Mouse (Mus musculus) left cerebral cortex, adult 18-20 months (tissue): ENCODE measurements around the gene Pdilt. TPM values are rescaled to one million over a fixed set of nuclear protein-coding genes. Genes with fewer than 3 reads are reported as not detected.

Experiments used
- DNase-seq, 2 experiments: peaks; one replicate each; pipeline ENCODE4 v3.0.0; 2021 to 2022; ENCODE audit warnings: low spot score in 2 of 2, mixed read lengths in 1 of 2
- total RNA-seq, 2 experiments: library from RNA; stranded (reverse); gene quantifications; 2 replicates each; pipeline ENCODE4 v1.2.3; 2021

Pdilt gene
- total RNA-seq, 2 experiments from 2014 or later = not detected

- DNase-seq = peak; percentile 45 to 72
These were observed 10.2 kb downstream of the Pdilt start for GRCm38 (mm10) chr7:119513056-119513455.

GRCm38 (mm10) chr7:119511143-119511542 lies 12.1 kb downstream of the Pdilt start:
- DNase-seq = no peak

- no peak for DNase-seq
These were observed 33.1 kb downstream of the Pdilt start for GRCm38 (mm10) chr7:119490041-119490780.

- peak; percentile 4 to 28 for DNase-seq
These were observed 36.6 kb downstream of the Pdilt start for GRCm38 (mm10) chr7:119486683-119487082.

GRCm38 (mm10) chr7:119484154-119484553 lies 39.1 kb downstream of the Pdilt start:
- DNase-seq = no peak

- DNase-seq = no peak
These were observed 44.0 kb downstream of the Pdilt start, which contains the start of gene Umod for GRCm38 (mm10) chr7:119479256-119479655. Gene Umod, minus strand, starts transcription at chr7:119479282.

- no peak for DNase-seq
These were observed 46.5 kb downstream of the Pdilt start for GRCm38 (mm10) chr7:119476500-119477389.

GRCm38 (mm10) chr7:119459185-119459584 lies 64.1 kb downstream of the Pdilt start, which contains the start of gene Gp2:
Gene Gp2, minus strand, starts transcription at chr7:119459285.
- no peak for DNase-seq

GRCm38 (mm10) chr7:119454192-119454591 lies 69.1 kb downstream of the Pdilt start:
- no peak for DNase-seq

GRCm38 (mm10) chr7:119443849-119444248 lies 79.4 kb downstream of the Pdilt start:
- DNase-seq = peak; percentile 15 to 22

GRCm38 (mm10) chr7:119441938-119442337 lies 81.4 kb downstream of the Pdilt start:
- DNase-seq = no peak

Other genes starting within 250 kb of the Pdilt start
- gene Gp2, start 64.2 kb downstream of the Pdilt start, total RNA-seq = not detected
- not detected for gene Umod, start 44.2 kb downstream of the Pdilt start, total RNA-seq
- 1 to 10 TPM in 1 of 2 experiments, under 1 TPM in 1; 0.73 to 1.5 TPM for gene Acsm5, start 4.0 kb downstream of the Pdilt start, total RNA-seq
- not detected for gene Acsm2, start 30.9 kb upstream of the Pdilt start, total RNA-seq
- gene Acsm1, start 83.5 kb upstream of the Pdilt start, total RNA-seq = not detected
- not detected for gene Acsm4, start 166.5 kb upstream of the Pdilt start, total RNA-seq
- gene Thumpd1, start 197.3 kb upstream of the Pdilt start, total RNA-seq = 10 to 100 TPM; 48.3 to 50.7 TPM
- gene Acsm3, start 237.4 kb upstream of the Pdilt start, total RNA-seq = not detected